21 mouse cellular contexts compared by ENCODE assay signal in the genomic region with DNA sequence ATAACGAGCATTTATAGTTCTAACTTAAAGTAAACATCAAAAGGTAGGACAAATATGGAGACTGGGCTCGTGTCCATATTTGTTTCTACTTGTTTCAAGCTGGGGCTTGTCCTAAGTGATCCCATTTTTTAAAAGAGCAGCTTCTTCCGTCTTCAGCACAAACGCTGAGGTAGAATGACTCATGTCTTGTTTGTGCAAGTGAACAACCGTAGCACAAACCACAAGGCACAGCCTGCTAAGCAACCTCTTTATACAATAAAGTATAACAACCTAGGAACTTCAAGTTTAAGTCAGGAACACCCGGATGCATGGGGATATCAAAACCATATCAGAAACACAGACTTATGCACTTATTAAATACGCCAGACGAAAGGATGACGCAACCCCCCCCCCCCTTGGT. TPM values are rescaled to one million over a fixed set of nuclear protein-coding genes. Genes with fewer than 3 reads are reported as not detected.
DNase-seq lines count a peak whose midpoint lies in the region; ATAC-seq and TF ChIP-seq lines count a peak whose summit lies in the region.
"Had no signal": no experiment of that assay in that cellular context is flagged by ENCODE, and none has a peak within 500 bp of the region (broad histone marks: within the 10 kb centered on the region; RNA-seq: fewer than 3 reads in every experiment).

No protein-coding gene starts in this region.

- no peaks in the 10 kb centered on the region for H3K9me3 ChIP-seq in MEL (replicated peaks; ENCODE audit: insufficient read depth, low read length)
- H3K9me3 ChIP-seq in forebrain, embryonic 13.5 days (replicated peaks) = no peaks in the 10 kb centered on the region
- H3K9me3 ChIP-seq: heart, embryonic 10.5 days; limb, embryonic 15.5 days; lung, embryonic 15.5 days; neural tube, embryonic 15.5 days had no signal

- no peak for TF ChIP-seq EP300 in MEL (IDR thresholded peaks at IDR 0.05; ENCODE audit: low read depth in 1 of 2, low read length in 2 of 2)

- H3K9ac ChIP-seq in MEL (ENCODE audit: control insufficient read depth, low read depth, low read length, poor library complexity, severe bottlenecking) = peak overlapping the region; percentile 21
- no peak overlapping the region for H3K9ac ChIP-seq in forebrain, embryonic 13.5 days
- H3K9ac ChIP-seq: limb, embryonic 15.5 days; liver, embryonic 14.5 days; lung, embryonic 15.5 days; neural tube, embryonic 15.5 days had no signal

- H3K4me3 ChIP-seq in lung, adult 2 months (replicated peaks; ENCODE audit: extremely low read depth, low read depth, low read length) = no peak overlapping the region
- peak overlapping the region; percentile 36 to 40 for H3K4me3 ChIP-seq in MEL (ENCODE audit: control insufficient read depth in 1 of 2, insufficient read depth in 1 of 2, low read depth in 2 of 2, low read length in 2 of 2)
- H3K4me3 ChIP-seq in forebrain, embryonic 13.5 days = no peak overlapping the region
- H3K4me3 ChIP-seq: gastrocnemius, adult 2 months; heart, embryonic 10.5 days; limb, embryonic 15.5 days; lung, embryonic 15.5 days; neural tube, embryonic 15.5 days had no signal

- TF ChIP-seq POLR2A in lung, adult 2 months (IDR thresholded peaks at IDR 0.05; ENCODE audit: borderline replicate concordance, extremely low read depth, low read depth, low read length) = no peak
- TF ChIP-seq POLR2A in MEL (IDR thresholded peaks at IDR 0.05; ENCODE audit: control insufficient read depth in 1 of 2, insufficient read depth in 1 of 2, low read depth in 1 of 2, low read length in 2 of 2, poor library complexity in 1 of 2) = no peak

- no peak for TF ChIP-seq RAD21 in MEL (IDR thresholded peaks at IDR 0.05; ENCODE audit: low read depth, low read length)

- H3K27me3 ChIP-seq in MEL (ENCODE audit: control insufficient read depth in 1 of 2, insufficient read depth in 2 of 2, low read length in 2 of 2) = no peaks in the 10 kb centered on the region
- H3K27me3 ChIP-seq in forebrain, embryonic 13.5 days = no peaks in the 10 kb centered on the region
- H3K27me3 ChIP-seq: limb, embryonic 15.5 days; lung, embryonic 15.5 days; neural tube, embryonic 15.5 days had no signal

- intact Hi-C loops in heart, postnatal 10 days (cut with DNase I) = no loop called here
- intact Hi-C loops in left cerebral cortex, postnatal 10 days (cut with DNase I) = no loop called here

- H3K36me3 ChIP-seq in MEL (ENCODE audit: control insufficient read depth in 1 of 2, insufficient read depth in 2 of 2, low read length in 2 of 2) = peaks cover 0 to 9% of the 10 kb centered on the region in 2 experiments; a peak in 2 of 4 replicates
- no peaks in the 10 kb centered on the region for H3K36me3 ChIP-seq in forebrain, embryonic 13.5 days (ENCODE audit: poor library complexity, severe bottlenecking)
- H3K36me3 ChIP-seq: heart, embryonic 10.5 days; limb, embryonic 15.5 days; lung, embryonic 15.5 days; neural tube, embryonic 15.5 days had no signal

- no peaks in the 10 kb centered on the region for H3K79me2 ChIP-seq in MEL (ENCODE audit: control insufficient read depth, insufficient read depth, low read length, poor library complexity)

- H3K4me1 ChIP-seq in lung, adult 2 months (ENCODE audit: control insufficient read depth, insufficient read depth, low read length) = no peaks in the 10 kb centered on the region
- peaks cover 3 to 5% of the 10 kb centered on the region in 2 experiments for H3K4me1 ChIP-seq in MEL (ENCODE audit: control insufficient read depth in 1 of 2, insufficient read depth in 2 of 2, low read length in 2 of 2)
- H3K4me1 ChIP-seq in forebrain, embryonic 13.5 days = no peaks in the 10 kb centered on the region
- H3K4me1 ChIP-seq: limb, embryonic 15.5 days; lung, embryonic 15.5 days; neural tube, embryonic 15.5 days had no signal

- H3K4me2 ChIP-seq in forebrain, embryonic 13.5 days = no peak overlapping the region
- H3K4me2 ChIP-seq: limb, embryonic 15.5 days; lung, embryonic 15.5 days; neural tube, embryonic 15.5 days had no signal

- no peak for TF ChIP-seq CTCF in lung, adult 2 months (IDR thresholded peaks at IDR 0.05; ENCODE audit: insufficient read depth, low read length)
- no peak for TF ChIP-seq CTCF in MEL (IDR thresholded peaks at IDR 0.05 in 2 of 3, conservative IDR thresholded peaks at IDR 0.05 in 1 of 3; ENCODE audit: control insufficient read depth in 1 of 3, insufficient read depth in 1 of 3, low read depth in 2 of 3, low read length in 3 of 3, poor library complexity in 1 of 3, severe bottlenecking in 1 of 3)

- peak overlapping the region; percentile 50 for H3K27ac ChIP-seq in MEL (ENCODE audit: control insufficient read depth, low read depth, low read length)
- H3K27ac ChIP-seq in forebrain, embryonic 13.5 days = no peak overlapping the region
- H3K27ac ChIP-seq: gastrocnemius, adult 2 months; heart, embryonic 10.5 days; limb, embryonic 15.5 days; liver, embryonic 14.5 days; lung, embryonic 15.5 days; neural tube, embryonic 15.5 days had no signal

- ATAC-seq in megakaryocyte progenitor cell, adult 5-6 weeks (replicated peaks; ENCODE audit: poor library complexity) = peak; percentile 68
- ATAC-seq in forebrain, embryonic 13.5 days = no peak
- ATAC-seq: Patski had no signal

- DNase-seq in lung, postnatal 36 days = peak; percentile 34
- DNase-seq in lung, adult 2 months = no peak
- DNase-seq in MEL (ENCODE audit: low read depth, low spot score) = peak; percentile 74
- no peak for DNase-seq in heart, postnatal 10 days
- no peak for DNase-seq in left cerebral cortex, postnatal 10 days (ENCODE audit: extremely low spot score in 1 of 2, low spot score in 2 of 2)
- DNase-seq: cerebellum, adult 11 months; cerebellum, adult 9-11 months; gastrocnemius, adult 2 months; kidney, adult 18-20 months; kidney, postnatal 4 days; layer of hippocampus, adult 9-11 months; left cerebral cortex, postnatal 4 days; right cerebral cortex, adult 18-20 months had no signal

- 54% methylated on average over 9 of the region's 9 CpGs for WGBS in lung, adult 2 months
- WGBS in forebrain, embryonic 13.5 days = 87% methylated on average over 9 of the region's 9 CpGs

TF ChIP-seq in MEL, 35 proteins besides CTCF, POLR2A, EP300 and RAD21:
- no peak for TF ChIP-seq POLR2AphosphoS2 (IDR thresholded peaks at IDR 0.05; ENCODE audit: low read length)
- peak; percentile 51; the same call in 1 of the 2 replicates for TF ChIP-seq GABPA (IDR thresholded peaks at IDR 0.05; ENCODE audit: low read depth, low read length)
- no peak for TF ChIP-seq TAL1 (IDR thresholded peaks at IDR 0.05; ENCODE audit: low read length)
- no peak for TF ChIP-seq ZC3H11A (IDR thresholded peaks at IDR 0.05; ENCODE audit: low read depth, low read length)

RNA-seq across cellular contexts. Expression of a gene that starts 28.4 kb away (rescaled TPM):
- polyA plus RNA-seq in lung, adult 2 months (2012; rRNA removed) = 0.45 and 0.50 TPM in 2 replicates
- total RNA-seq in MEL (2012; rRNA removed) = 0.23 and 0.27 TPM in 2 replicates
- polyA plus RNA-seq in MEL (2012; ENCODE audit: insufficient read depth in 1 of 2, insufficient read length in 2 of 2, low read depth in 1 of 2, low replicate concordance in 2 of 2, missing spikeins in 1 of 2) = under 1 TPM in 1 of 2 experiments, not detected in 1; 0.29 TPM
- total RNA-seq in megakaryocyte progenitor cell, adult 5-6 weeks (2015) = 0.54 and 1.3 TPM in 2 replicates
- total RNA-seq in megakaryocyte progenitor cell, adult 5-6 weeks (2017) = 0.46 and 1.8 TPM in 2 replicates
- under 1 TPM; 0.57 to 0.69 TPM for total RNA-seq in heart, postnatal 10 days (2021)
- polyA plus RNA-seq in forebrain, embryonic 13.5 days (2015; fragmentation: Nextera tagmentation; extraction: Ambion mirVana) = 0.39 and 0.79 TPM in 2 replicates
- 1 to 10 TPM; 2.1 to 2.2 TPM for total RNA-seq in left cerebral cortex, postnatal 10 days (2021)

RNA-seq across cellular contexts. Expression of a gene that starts 55.7 kb away (rescaled TPM):
- 31.8 and 36.9 TPM in 2 replicates for polyA plus RNA-seq in lung, adult 2 months (2012; rRNA removed)
- total RNA-seq in MEL (2012; rRNA removed) = 6.3 and 9.7 TPM in 2 replicates
- polyA plus RNA-seq in MEL (2012; ENCODE audit: insufficient read depth in 1 of 2, insufficient read length in 2 of 2, low read depth in 1 of 2, low replicate concordance in 2 of 2, missing spikeins in 1 of 2) = 10 to 100 TPM; 16.5 to 29.2 TPM
- total RNA-seq in megakaryocyte progenitor cell, adult 5-6 weeks (2015) = 25.5 and 26.6 TPM in 2 replicates
- total RNA-seq in megakaryocyte progenitor cell, adult 5-6 weeks (2017) = 14.7 and 20.9 TPM in 2 replicates
- 10 to 100 TPM; 97.0 to 97.2 TPM for total RNA-seq in heart, postnatal 10 days (2021)
- polyA plus RNA-seq in forebrain, embryonic 13.5 days (2015; fragmentation: Nextera tagmentation; extraction: Ambion mirVana) = 13.9 and 16.6 TPM in 2 replicates
- total RNA-seq in left cerebral cortex, postnatal 10 days (2021) = 10 to 100 TPM; 46.9 to 49.6 TPM

Comparison
In these comparisons a context has a peak if more than half of its experiments do, and no peak if none do; other contexts are left out.
1. DNase-seq: peak in lung, postnatal 36 days (single experiment) and MEL (single experiment); none in lung, adult 2 months (single experiment), heart, postnatal 10 days (0 of 2) and left cerebral cortex, postnatal 10 days (0 of 2).
2. H3K4me3 ChIP-seq: peak in MEL (2 of 2); none in lung, adult 2 months (single experiment) and forebrain, embryonic 13.5 days (single experiment).